Mouse (Mus musculus) forebrain, postnatal 0 days (tissue): ENCODE data around the gene Foxo1. TPM values are rescaled to one million over a fixed set of nuclear protein-coding genes. Genes with fewer than 3 reads are reported as not detected.

Source experiments
- ATAC-seq: fragments of 200-750 bp; cut with Nextera tagmentation; 2 replicates; pipeline ENCODE4 v1.8.0; 2017; ENCODE audit warnings: mild to moderate bottlenecking, moderate library complexity
- DNase-seq: peaks from one replicate; pipeline ENCODE4 v3.0.0-alpha.2; 2015
- H3K27ac ChIP-seq: fragments of 300-500 bp; sonication (generic); 2 replicates; pipeline ENCODE4 v1.5.1; 2014; ENCODE audit warnings: low read depth, mild to moderate bottlenecking, antibody characterized with exemption, low read length, moderate library complexity, mixed read lengths
- H3K27me3 ChIP-seq: fragments of 300-500 bp; sonication (generic); 2 replicates; pipeline ENCODE4 v1.6.1; 2014; ENCODE audit warnings: mild to moderate bottlenecking, low read length, mixed read lengths; ENCODE audit not compliant: insufficient read depth
- H3K36me3 ChIP-seq: fragments of 300-500 bp; sonication (generic); 2 replicates; pipeline ENCODE4 v1.6.1; 2014; ENCODE audit warnings: mild to moderate bottlenecking, moderate library complexity; ENCODE audit not compliant: insufficient read depth
- H3K4me1 ChIP-seq: fragments of 300-500 bp; sonication (generic); 2 replicates; pipeline ENCODE4 v1.6.1; 2014; ENCODE audit warnings: antibody characterized with exemption; ENCODE audit not compliant: insufficient read depth
- H3K4me2 ChIP-seq: fragments of 300-500 bp; sonication (generic); 2 replicates; pipeline ENCODE4 v1.6.1; 2014; ENCODE audit warnings: low read depth, mild to moderate bottlenecking, moderate library complexity
- H3K4me3 ChIP-seq: fragments of 300-500 bp; sonication (generic); 2 replicates; pipeline ENCODE4 v1.5.1; 2014; ENCODE audit warnings: low read depth, low read length, mixed read lengths
- H3K9ac ChIP-seq: fragments of 300-500 bp; sonication (generic); 2 replicates; pipeline ENCODE4 v1.6.1; 2014; ENCODE audit warnings: mild to moderate bottlenecking
- H3K9me3 ChIP-seq: fragments of 300-500 bp; sonication (generic); 2 replicates; pipeline ENCODE4 v1.6.1; 2016; ENCODE audit warnings: low read length
- CTCF ChIP-seq: sonication (generic); IDR thresholded peaks from 2 replicates; pipeline ENCODE4 v1.5.1; 2016; ENCODE audit warnings: antibody characterized with exemption, control low read depth, low read depth
- WGBS: fragments of 180-500 bp; shearing (Covaris S2); extraction: QIAGEN DNeasy Blood & Tissue Kit; methylation state at CpG from one replicate; pipeline ENCODE4 v1.1.7; 2014; 5-methylcytosine and 5-hydroxymethylcytosine counted together
- polyA plus RNA-seq: library from polyadenylated mRNA; unstranded; fragments of >200 nt; fragmentation: Nextera tagmentation; extraction: Ambion mirVana; gene quantifications from 2 replicates; pipeline ENCODE4 v1.2.1, GENCODE M21; 2015
- total RNA-seq: library from RNA; depleted of rRNA; stranded (reverse); fragments of >200 nt; gene quantifications from 2 replicates; pipeline ENCODE4 v1.2.3, GENCODE M21; 2014

The Foxo1 gene
- total and polyA plus RNA-seq, 2 experiments from 2014 or later = 6.3 to 8.1 TPM

DNA sequence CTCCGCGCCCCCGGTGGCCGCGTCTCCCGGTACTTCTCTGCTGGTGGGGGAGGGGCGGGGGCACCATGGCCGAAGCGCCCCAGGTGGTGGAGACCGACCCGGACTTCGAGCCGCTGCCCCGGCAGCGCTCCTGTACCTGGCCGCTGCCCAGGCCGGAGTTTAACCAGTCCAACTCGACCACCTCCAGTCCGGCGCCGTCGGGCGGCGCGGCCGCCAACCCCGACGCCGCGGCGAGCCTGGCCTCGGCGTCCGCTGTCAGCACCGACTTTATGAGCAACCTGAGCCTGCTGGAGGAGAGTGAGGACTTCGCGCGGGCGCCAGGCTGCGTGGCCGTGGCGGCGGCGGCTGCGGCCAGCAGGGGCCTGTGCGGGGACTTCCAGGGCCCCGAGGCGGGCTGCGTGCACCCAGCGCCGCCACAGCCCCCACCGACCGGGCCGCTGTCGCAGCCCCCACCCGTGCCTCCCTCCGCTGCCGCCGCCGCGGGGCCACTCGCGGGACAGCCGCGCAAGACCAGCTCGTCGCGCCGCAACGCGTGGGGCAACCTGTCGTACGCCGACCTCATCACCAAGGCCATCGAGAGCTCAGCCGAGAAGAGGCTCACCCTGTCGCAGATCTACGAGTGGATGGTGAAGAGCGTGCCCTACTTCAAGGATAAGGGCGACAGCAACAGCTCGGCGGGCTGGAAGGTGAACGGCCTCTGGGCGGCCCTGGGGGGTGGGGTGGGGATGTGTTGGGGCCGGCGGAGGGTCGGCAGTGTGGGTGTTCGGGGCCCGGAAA is 789 bp downstream of the Foxo1 start:
- peak overlapping the region; percentile 57 for H3K9ac ChIP-seq
- H3K9me3 ChIP-seq = no peaks in the 10 kb centered on the region
- peaks cover 33% of the 10 kb centered on the region for H3K27me3 ChIP-seq
- ATAC-seq = peak; percentile 3; the same call in 1 of the 2 replicates
- H3K36me3 ChIP-seq = no peaks in the 10 kb centered on the region
- H3K4me3 ChIP-seq = peak overlapping the region; percentile 77
- peak overlapping the region; percentile 95 for H3K4me2 ChIP-seq
- WGBS = 3% methylated on average over 71 of the region's 89 CpGs
- peak; percentile 18 for DNase-seq
- H3K27ac ChIP-seq = no peak overlapping the region
- TF ChIP-seq CTCF = no peak
- peaks cover 11% of the 10 kb centered on the region for H3K4me1 ChIP-seq

DNA sequence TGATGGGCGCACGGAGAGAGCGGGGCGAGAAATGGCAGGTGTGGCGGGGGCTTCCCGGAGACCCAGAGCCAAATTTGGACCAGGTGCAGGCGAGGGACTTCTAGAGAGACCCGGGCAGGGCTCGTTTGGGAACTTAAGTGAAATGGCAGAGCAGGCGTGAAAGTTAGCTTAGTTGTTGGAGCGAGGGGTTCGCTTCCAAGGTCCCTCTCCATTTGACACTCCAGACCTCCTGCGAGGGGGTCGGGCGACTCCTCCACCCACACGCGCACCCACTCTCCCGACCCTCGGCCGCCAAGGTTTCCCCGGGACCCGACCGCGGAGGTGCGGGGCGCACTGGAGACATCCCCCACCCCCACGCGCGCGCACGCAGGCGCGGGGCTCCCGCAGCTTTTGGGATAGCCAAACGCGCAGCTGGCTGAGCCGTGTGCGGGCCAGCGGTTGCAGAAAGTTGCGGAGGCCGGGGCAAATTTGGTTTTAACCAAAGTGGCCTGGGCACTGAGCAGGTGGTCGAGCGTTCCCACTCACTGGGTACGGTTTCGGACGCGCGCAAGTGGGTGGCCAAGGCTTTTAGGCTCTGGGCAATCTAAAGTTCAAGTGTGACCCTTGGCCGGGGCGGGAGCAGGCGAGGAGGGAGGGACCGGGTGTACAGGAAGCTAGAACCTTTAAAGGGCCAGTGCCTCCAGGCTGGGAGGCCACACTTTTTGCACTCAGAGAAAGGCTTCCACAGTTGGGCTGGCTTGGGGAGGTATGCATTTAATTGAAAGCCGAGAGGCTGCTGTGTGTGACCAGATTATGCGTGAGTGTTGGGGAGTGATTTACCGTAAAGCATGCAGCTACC is 1.6 kb downstream of the Foxo1 start:
- H3K4me1 ChIP-seq = peaks cover 6% of the 10 kb centered on the region
- H3K4me3 ChIP-seq = peak overlapping the region; percentile 77
- H3K4me2 ChIP-seq = peak overlapping the region; percentile 95
- peak overlapping the region; percentile 57 for H3K9ac ChIP-seq
- whole genome bisulfite sequencing = 1% methylated on average over 55 of the region's 55 CpGs
- peaks cover 33% of the 10 kb centered on the region for H3K27me3 ChIP-seq
- no peaks in the 10 kb centered on the region for H3K36me3 ChIP-seq
- H3K27ac ChIP-seq = no peak overlapping the region
- TF ChIP-seq CTCF = no peak
- DNase-seq = no peak
- no peaks in the 10 kb centered on the region for H3K9me3 ChIP-seq
- ATAC-seq = no peak

GRCm38 (mm10) chr3:52270511-52270910 is 2.4 kb downstream of the Foxo1 start:
- ATAC-seq (no peak), DNase-seq (no peak)
- Histone ChIP-seq H3K36me3 (no peaks in the 10 kb centered on the region), H3K9me3 (no peaks in the 10 kb centered on the region), H3K4me3 (peak overlapping the region; percentile 77), H3K4me2 (peak overlapping the region; percentile 95), H3K27ac (no peak overlapping the region), H3K4me1 (peaks cover 6% of the 10 kb centered on the region), H3K27me3 (peaks cover 33% of the 10 kb centered on the region), H3K9ac (0 out of 2 replicates have a peak overlapping the region, but pooled peaks have one; percentile 57)
- no peak for TF ChIP-seq CTCF
- WGBS = 33% methylated on average over 3 of the region's 3 CpGs

- DNase-seq = no peak
- Histone ChIP-seq H3K4me1 (peaks cover 6% of the 10 kb centered on the region), H3K36me3 (no peaks in the 10 kb centered on the region), H3K27me3 (peaks cover 25% of the 10 kb centered on the region), H3K9ac (no peak overlapping the region), H3K4me2 (peak overlapping the region; percentile 95; the same call in 1 of the 2 replicates), H3K4me3 (peak overlapping the region; percentile 77; the same call in 1 of the 2 replicates), H3K27ac (no peak overlapping the region), H3K9me3 (no peaks in the 10 kb centered on the region)
- 84% methylated on average over 5 of the region's 5 CpGs for whole genome bisulfite sequencing
- TF ChIP-seq CTCF = no peak
- ATAC-seq = no peak
Measured at GRCm38 (mm10) chr3:52271376-52271775, 3.2 kb downstream of the Foxo1 start.

- Histone ChIP-seq H3K36me3 (no peaks in the 10 kb centered on the region), H3K4me3 (no peak overlapping the region), H3K4me1 (peaks cover 3% of the 10 kb centered on the region), H3K9ac (no peak overlapping the region), H3K9me3 (no peaks in the 10 kb centered on the region), H3K27me3 (peaks cover 15% of the 10 kb centered on the region; the same call in 1 of the 2 replicates), H3K4me2 (peak overlapping the region; percentile 95), H3K27ac (no peak overlapping the region)
- WGBS = 63% methylated on average over 8 of the region's 8 CpGs
- TF ChIP-seq CTCF = no peak
- ATAC-seq (no peak), DNase-seq (no peak)
Measured at GRCm38 (mm10) chr3:52272376-52272865, 4.3 kb downstream of the Foxo1 start.

- ATAC-seq (no peak), DNase-seq (no peak)
- no peaks in the 10 kb centered on the region for H3K9me3 ChIP-seq
- no peak overlapping the region for H3K27ac ChIP-seq
- H3K4me2 ChIP-seq = no peak overlapping the region
- H3K4me3 ChIP-seq = no peak overlapping the region
- no peak for TF ChIP-seq CTCF
- peaks cover 3% of the 10 kb centered on the region; the same call in 1 of the 2 replicates for H3K4me1 ChIP-seq
- H3K27me3 ChIP-seq = peaks cover 11% of the 10 kb centered on the region; the same call in 1 of the 2 replicates
- no peak overlapping the region for H3K9ac ChIP-seq
- H3K36me3 ChIP-seq = no peaks in the 10 kb centered on the region
Measured at GRCm38 (mm10) chr3:52274475-52274874, 6.3 kb downstream of the Foxo1 start.
